Mouse (Mus musculus) myocyte (in vitro differentiated cells): Measurements from ENCODE around the gene Zfp213. TPM values are rescaled to one million over a fixed set of nuclear protein-coding genes. Genes with fewer than 3 reads are reported as not detected.

Experiments
- H3K27me3 ChIP-seq: one replicate; pipeline ENCODE4 v1.6.1; 2011; ENCODE audit not compliant: control insufficient read depth, insufficient read depth, insufficient read length
- H3K36me3 ChIP-seq: one replicate; pipeline ENCODE4 v1.6.1; 2011; ENCODE audit not compliant: control insufficient read depth, insufficient read depth
- H3K4me2 ChIP-seq: one replicate; pipeline ENCODE4 v1.6.1; 2011; ENCODE audit warnings: low read depth, control low read depth
- H3K4me3 ChIP-seq: one replicate; pipeline ENCODE4 v1.5.1; 2011; ENCODE audit warnings: mild to moderate bottlenecking, control low read depth, moderate library complexity
- H3K79me2 ChIP-seq: one replicate; pipeline ENCODE4 v1.6.1; 2011; ENCODE audit not compliant: control insufficient read depth, insufficient read depth
- H3ac ChIP-seq: one replicate; pipeline ENCODE4 v1.6.1; 2011; ENCODE audit not compliant: control insufficient read depth, insufficient read length
- CEBPB ChIP-seq: IDR thresholded peaks from 2 replicates; pipeline ENCODE4 v1.6.1; 2011; ENCODE audit warnings: mild to moderate bottlenecking, moderate library complexity; ENCODE audit not compliant: poor library complexity, insufficient read depth, severe bottlenecking
- E2F4 ChIP-seq: IDR thresholded peaks from one replicate; pipeline ENCODE4 v1.6.1; 2011; ENCODE audit warnings: mild to moderate bottlenecking, control low read depth, moderate library complexity; ENCODE audit not compliant: insufficient read depth
- MAX ChIP-seq: IDR thresholded peaks from one replicate; pipeline ENCODE4 v1.6.1; 2011; ENCODE audit warnings: low read depth, mild to moderate bottlenecking, control low read depth
- MYOD1 ChIP-seq, 3 experiments: IDR thresholded peaks; one replicate each; pipeline ENCODE4 v1.6.1; 2011; ENCODE audit warnings: control low read depth in 2 of 3, low read depth in 2 of 3, mild to moderate bottlenecking in 2 of 3, moderate library complexity in 1 of 3; ENCODE audit not compliant: insufficient read length in 2 of 3, control insufficient read depth in 1 of 3
- MYOG ChIP-seq, 3 experiments: IDR thresholded peaks; one replicate each; pipeline ENCODE4 v1.6.1; 2011; ENCODE audit warnings: control low read depth in 2 of 3, low read depth in 2 of 3, mild to moderate bottlenecking in 2 of 3; ENCODE audit not compliant: insufficient read length in 2 of 3, control insufficient read depth in 1 of 3, insufficient read depth in 1 of 3
- POLR2A ChIP-seq: IDR thresholded peaks from one replicate; pipeline ENCODE4 v1.6.1; 2011; ENCODE audit warnings: low read depth, mild to moderate bottlenecking, control low read depth, moderate library complexity; ENCODE audit not compliant: insufficient read length
- POLR2AphosphoS2 ChIP-seq: IDR thresholded peaks from one replicate; pipeline ENCODE4 v1.6.1; 2011; ENCODE audit warnings: low read depth, control low read depth; ENCODE audit not compliant: insufficient read length
- REST ChIP-seq: IDR thresholded peaks from one replicate; pipeline ENCODE4 v1.6.1; 2011; ENCODE audit warnings: mild to moderate bottlenecking, control low read depth, moderate library complexity; ENCODE audit not compliant: insufficient read depth, insufficient read length
- SRF ChIP-seq: IDR thresholded peaks from one replicate; pipeline ENCODE4 v1.6.1; 2011; ENCODE audit warnings: low read depth; ENCODE audit not compliant: control insufficient read depth, insufficient read length
- TCF12 ChIP-seq: IDR thresholded peaks from one replicate; pipeline ENCODE4 v1.6.1; 2011; ENCODE audit warnings: mild to moderate bottlenecking, control low read depth; ENCODE audit not compliant: poor library complexity, insufficient read depth, severe bottlenecking
- TCF3 ChIP-seq: IDR thresholded peaks from one replicate; pipeline ENCODE4 v1.6.1; 2011; ENCODE audit warnings: low read depth, control low read depth; ENCODE audit not compliant: insufficient read length
- USF1 ChIP-seq: IDR thresholded peaks from one replicate; pipeline ENCODE4 v1.6.1; 2011; ENCODE audit warnings: low read depth, mild to moderate bottlenecking, control low read depth, moderate library complexity
- polyA plus RNA-seq: library from polyadenylated mRNA; unstranded; fragments of >200 nt; fragmentation: generic; extraction: Trizol; gene quantifications from one replicate; pipeline ENCODE4 v1.2.1, GENCODE M21; 2012; ENCODE audit warnings: missing spikeins

Zfp213 gene
- polyA plus RNA-seq: 9.9 TPM

- Histone ChIP-seq H3ac (peak within 1 kb of the TSS; percentile 87), H3K36me3 (peaks cover 11% of the 10 kb centered on the region), H3K27me3 (no peaks in the 10 kb centered on the region), H3K4me3 (peak within 1 kb of the TSS; percentile 92), H3K79me2 (peaks cover 9% of the 10 kb centered on the region), H3K4me2 (peak within 1 kb of the TSS; percentile 99)
- TF ChIP-seq TCF12 (no peak), REST (no peak), MYOD1 (IDR thresholded peaks at IDR 0.05; ENCODE audit: control insufficient read depth in 1 of 3, insufficient read length in 2 of 3, low read depth in 2 of 3) (no peak), POLR2AphosphoS2 (peak; percentile 75), MYOG (IDR thresholded peaks at IDR 0.05; ENCODE audit: control insufficient read depth in 1 of 3, insufficient read depth in 1 of 3, insufficient read length in 2 of 3, low read depth in 2 of 3) (peak in 1 of 3 experiments; percentile 2), E2F4 (peak; percentile 26), USF1 (no peak), CEBPB (no peak), MAX (no peak), SRF (no peak), TCF3 (no peak), POLR2A (peak; percentile 81)
Measured at GRCm38 (mm10) chr17:23563595-23564367, at the start of gene Zfp213. Gene Zfp213, minus strand, starts transcription at chr17:23564238.

DNA sequence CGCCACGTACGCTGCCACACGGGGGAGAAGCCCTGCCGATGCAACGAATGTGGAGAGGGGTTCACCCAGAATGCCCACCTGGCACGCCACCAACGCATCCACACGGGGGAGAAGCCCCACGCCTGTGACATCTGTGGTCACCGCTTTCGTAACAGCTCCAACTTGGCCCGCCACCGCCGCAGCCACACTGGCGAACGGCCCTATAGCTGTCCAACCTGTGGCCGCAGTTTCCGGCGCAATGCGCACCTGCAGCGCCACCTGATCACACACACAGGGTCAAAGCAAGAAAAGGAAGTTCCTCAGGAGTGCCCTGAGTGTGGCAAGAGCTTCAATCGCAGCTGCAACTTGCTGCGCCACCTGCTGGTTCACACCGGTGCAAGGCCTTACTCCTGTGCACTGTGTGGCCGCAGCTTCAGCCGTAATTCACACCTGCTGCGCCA lies 46.3 kb upstream of the Zfp213 start:
- TF ChIP-seq POLR2A (no peak), TCF3 (no peak), SRF (no peak), MAX (no peak), TCF12 (no peak), MYOD1 (IDR thresholded peaks at IDR 0.05; ENCODE audit: control insufficient read depth in 1 of 3, insufficient read length in 2 of 3, low read depth in 2 of 3) (peak in 2 of 3 experiments; percentile 13 to 32), MYOG (IDR thresholded peaks at IDR 0.05; ENCODE audit: control insufficient read depth in 1 of 3, insufficient read depth in 1 of 3, insufficient read length in 2 of 3, low read depth in 2 of 3) (peak in 1 of 3 experiments; percentile 44), POLR2AphosphoS2 (no peak), E2F4 (no peak), CEBPB (no peak), USF1 (no peak)
- H3K36me3 ChIP-seq: no peaks in the 10 kb centered on the region
- H3K4me3 ChIP-seq: no peak overlapping the region
- H3K79me2 ChIP-seq: no peaks in the 10 kb centered on the region
- H3ac ChIP-seq: no peak overlapping the region
- peaks cover 15% of the 10 kb centered on the region for H3K27me3 ChIP-seq
- H3K4me2 ChIP-seq: no peak overlapping the region

DNA sequence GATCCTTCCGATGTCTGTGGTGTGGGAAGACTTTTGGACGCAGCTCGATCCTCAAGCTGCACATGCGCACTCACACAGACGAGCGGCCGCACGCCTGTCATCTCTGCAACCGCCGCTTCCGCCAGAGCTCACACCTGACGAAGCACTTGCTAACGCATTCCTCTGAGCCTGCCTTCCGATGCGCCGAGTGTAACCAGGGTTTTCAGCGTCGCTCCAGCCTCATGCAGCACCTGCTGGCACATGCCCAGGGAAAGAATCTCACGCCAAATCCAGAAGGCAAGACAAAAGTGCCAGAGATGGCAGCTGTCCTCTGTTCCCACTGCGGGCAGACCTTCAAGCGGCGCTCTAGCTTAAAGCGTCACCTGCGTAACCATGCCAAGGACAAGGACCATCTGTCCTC lies 45.6 kb upstream of the Zfp213 start:
- TF ChIP-seq USF1 (no peak), CEBPB (no peak), REST (no peak), TCF12 (no peak), MYOG (IDR thresholded peaks at IDR 0.05; ENCODE audit: control insufficient read depth in 1 of 3, insufficient read depth in 1 of 3, insufficient read length in 2 of 3, low read depth in 2 of 3) (no peak), POLR2AphosphoS2 (no peak), MYOD1 (IDR thresholded peaks at IDR 0.05; ENCODE audit: control insufficient read depth in 1 of 3, insufficient read length in 2 of 3, low read depth in 2 of 3) (no peak), SRF (no peak), TCF3 (no peak), MAX (no peak), E2F4 (no peak), POLR2A (no peak)
- Histone ChIP-seq H3K36me3 (no peaks in the 10 kb centered on the region), H3K4me3 (no peak overlapping the region), H3ac (no peak overlapping the region), H3K27me3 (peaks cover 15% of the 10 kb centered on the region), H3K79me2 (no peaks in the 10 kb centered on the region), H3K4me2 (no peak overlapping the region)

DNA sequence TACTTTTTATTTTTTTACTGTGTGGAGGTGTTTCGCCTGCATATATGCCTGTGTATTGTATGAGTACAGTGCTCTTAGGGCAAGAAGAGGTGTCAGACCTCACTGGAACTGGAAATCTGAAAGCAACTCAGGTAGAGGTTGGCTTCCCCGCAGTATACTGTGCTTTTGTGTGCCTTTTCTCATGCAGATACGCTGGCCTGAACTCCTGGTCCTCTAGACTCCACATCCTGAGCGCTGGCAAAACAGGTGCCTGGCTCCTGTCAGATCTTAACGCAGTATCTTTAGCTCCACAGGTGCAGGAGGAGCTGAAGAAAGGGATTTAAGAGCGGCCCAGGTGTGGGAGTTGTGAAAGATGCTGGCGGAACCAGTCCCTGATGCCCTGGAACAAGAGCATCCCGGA lies 41.2 kb upstream of the Zfp213 start:
- Histone ChIP-seq H3K79me2 (no peaks in the 10 kb centered on the region), H3K36me3 (no peaks in the 10 kb centered on the region), H3K4me3 (no peak overlapping the region), H3K27me3 (peaks cover 10% of the 10 kb centered on the region), H3K4me2 (no peak overlapping the region), H3ac (no peak overlapping the region)
- TF ChIP-seq USF1 (no peak), TCF12 (no peak), POLR2AphosphoS2 (no peak), POLR2A (no peak), CEBPB (no peak), MYOG (IDR thresholded peaks at IDR 0.05; ENCODE audit: control insufficient read depth in 1 of 3, insufficient read depth in 1 of 3, insufficient read length in 2 of 3, low read depth in 2 of 3) (no peak), MYOD1 (IDR thresholded peaks at IDR 0.05; ENCODE audit: control insufficient read depth in 1 of 3, insufficient read length in 2 of 3, low read depth in 2 of 3) (no peak), MAX (no peak), REST (no peak), TCF3 (no peak), E2F4 (no peak), SRF (no peak)

- Histone ChIP-seq H3K4me2 (no peak overlapping the region), H3K4me3 (no peak overlapping the region), H3K27me3 (peaks cover 2% of the 10 kb centered on the region), H3ac (no peak overlapping the region), H3K36me3 (no peaks in the 10 kb centered on the region), H3K79me2 (no peaks in the 10 kb centered on the region)
- TF ChIP-seq MYOG (IDR thresholded peaks at IDR 0.05; ENCODE audit: control insufficient read depth in 1 of 3, insufficient read depth in 1 of 3, insufficient read length in 2 of 3, low read depth in 2 of 3): no peak
Measured at GRCm38 (mm10) chr17:23604394-23604793, 40.4 kb upstream of the Zfp213 start.
